ENCODE assay signal across 11 mouse cellular contexts in the genomic region with DNA sequence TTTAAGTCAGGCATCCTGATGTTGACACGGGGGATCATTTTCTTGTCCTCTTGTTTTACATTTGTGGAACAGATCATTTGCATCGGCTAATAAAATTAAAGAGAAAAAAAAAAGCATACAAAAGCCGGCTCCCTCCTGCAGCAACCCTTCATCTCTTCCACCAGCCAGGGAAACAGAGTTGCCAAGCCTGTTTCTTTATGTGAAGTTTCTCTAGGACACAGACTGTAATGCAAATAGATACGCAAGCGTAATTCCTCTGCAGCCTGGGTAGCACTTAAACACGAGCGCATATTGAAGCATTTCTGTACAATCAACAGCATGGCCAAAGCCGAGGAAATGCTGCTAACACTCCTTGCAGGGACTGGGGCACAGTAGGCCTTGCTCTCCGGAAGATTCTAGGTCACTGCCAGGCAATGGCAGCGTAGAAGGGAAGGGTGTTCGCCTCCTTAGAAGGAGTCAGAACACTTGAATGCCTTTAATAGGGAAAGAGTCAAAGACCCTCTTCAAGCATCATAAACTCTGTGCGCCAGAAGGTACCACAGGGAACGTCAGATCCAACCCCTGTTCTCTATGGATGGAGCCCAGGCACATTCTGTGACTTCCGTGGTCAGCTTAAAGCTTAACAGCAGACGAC.
DNase-seq lines count a peak whose midpoint lies in the region; ATAC-seq lines count a peak whose summit lies in the region.
"Had no signal": no experiment of that assay in that cellular context is flagged by ENCODE, and none has a peak within 500 bp of the region (broad histone marks: within the 10 kb centered on the region; RNA-seq: fewer than 3 reads in every experiment).

No protein-coding gene starts in this region.

- DNase-seq in heart, postnatal 25 days (ENCODE audit: low spot score), result no peak
- peak; percentile 24 for DNase-seq in embryonic facial prominence, embryonic 10.5 days (ENCODE audit: low spot score)
- no peak for DNase-seq in spleen, postnatal 36 days (ENCODE audit: low spot score in 2 of 2)
- no peak for DNase-seq in urinary bladder, postnatal 4 days (ENCODE audit: low spot score in 2 of 2)
- DNase-seq: thymus, postnatal 4 days had no signal

- no peak overlapping the region for H3K4me3 ChIP-seq in heart, embryonic 16.5 days (ENCODE audit: low read length)
- H3K4me3 ChIP-seq in embryonic facial prominence, embryonic 10.5 days, result no peak overlapping the region
- no peak overlapping the region for H3K4me3 ChIP-seq in forebrain, embryonic 15.5 days
- no peak overlapping the region for H3K4me3 ChIP-seq in midbrain, embryonic 12.5 days
- no peak overlapping the region for H3K4me3 ChIP-seq in intestine, embryonic 16.5 days (ENCODE audit: low read length)
- H3K4me3 ChIP-seq: embryonic facial prominence, embryonic 12.5 days had no signal

- H3K4me1 ChIP-seq in heart, embryonic 16.5 days (ENCODE audit: control insufficient read depth, insufficient read depth, low read length), result peaks cover 5% of the 10 kb centered on the region; the same call in 1 of the 2 replicates
- peaks cover 35% of the 10 kb centered on the region for H3K4me1 ChIP-seq in embryonic facial prominence, embryonic 10.5 days
- peaks cover 26% of the 10 kb centered on the region for H3K4me1 ChIP-seq in forebrain, embryonic 15.5 days
- peaks cover 32% of the 10 kb centered on the region for H3K4me1 ChIP-seq in midbrain, embryonic 12.5 days
- peaks cover 4% of the 10 kb centered on the region; the same call in 1 of the 2 replicates for H3K4me1 ChIP-seq in intestine, embryonic 16.5 days (ENCODE audit: control insufficient read depth, insufficient read depth, low read length)

- no peaks in the 10 kb centered on the region for H3K9me3 ChIP-seq in heart, embryonic 16.5 days (replicated peaks; ENCODE audit: control insufficient read depth, low read length)
- no peaks in the 10 kb centered on the region for H3K9me3 ChIP-seq in embryonic facial prominence, embryonic 10.5 days
- H3K9me3 ChIP-seq in forebrain, embryonic 15.5 days, result no peaks in the 10 kb centered on the region
- no peaks in the 10 kb centered on the region for H3K9me3 ChIP-seq in midbrain, embryonic 12.5 days
- no peaks in the 10 kb centered on the region; the same call in 1 of the 2 replicates for H3K9me3 ChIP-seq in intestine, embryonic 16.5 days (ENCODE audit: control insufficient read depth, low read length)
- H3K9me3 ChIP-seq: embryonic facial prominence, embryonic 12.5 days had no signal

- intact Hi-C loops in heart, postnatal 25 days (cut with DNase I), result no loop called here

- H3K27ac ChIP-seq in heart, embryonic 16.5 days (ENCODE audit: low read length), result no peak overlapping the region
- H3K27ac ChIP-seq in embryonic facial prominence, embryonic 10.5 days (replicated peaks), result peak overlapping the region; percentile 48; the same call in 1 of the 2 replicates
- peak overlapping the region; percentile 44; the same call in 1 of the 2 replicates for H3K27ac ChIP-seq in forebrain, embryonic 15.5 days (replicated peaks)
- H3K27ac ChIP-seq in midbrain, embryonic 12.5 days (replicated peaks), result peak overlapping the region; percentile 52
- no peak overlapping the region for H3K27ac ChIP-seq in intestine, embryonic 16.5 days (ENCODE audit: low read length)
- H3K27ac ChIP-seq: embryonic facial prominence, embryonic 12.5 days had no signal

- WGBS in heart, embryonic 16.5 days, result 61% methylated on average over 15 of the region's 15 CpGs
- 38% methylated on average over 15 of the region's 15 CpGs for WGBS in embryonic facial prominence, embryonic 10.5 days
- 27% methylated on average over 15 of the region's 15 CpGs for WGBS in forebrain, embryonic 15.5 days
- 19% methylated on average over 15 of the region's 15 CpGs for WGBS in midbrain, embryonic 12.5 days
- 46% methylated on average over 15 of the region's 15 CpGs for WGBS in intestine, embryonic 16.5 days

- peak overlapping the region; percentile 14; the same call in 1 of the 2 replicates for H3K4me2 ChIP-seq in heart, embryonic 16.5 days (ENCODE audit: low read depth, low read length)
- 0 out of 2 replicates have a peak overlapping the region, but pooled peaks have one; percentile 0 for H3K4me2 ChIP-seq in forebrain, embryonic 15.5 days (replicated peaks)
- peak overlapping the region; percentile 33 for H3K4me2 ChIP-seq in midbrain, embryonic 12.5 days (replicated peaks)
- no peak overlapping the region for H3K4me2 ChIP-seq in intestine, embryonic 16.5 days (ENCODE audit: low read depth, low read length)
- H3K4me2 ChIP-seq: embryonic facial prominence, embryonic 12.5 days had no signal

- no peaks in the 10 kb centered on the region for H3K27me3 ChIP-seq in heart, embryonic 16.5 days (ENCODE audit: control insufficient read depth, insufficient read depth, low read length)
- H3K27me3 ChIP-seq in embryonic facial prominence, embryonic 10.5 days (replicated peaks; ENCODE audit: low read depth, poor library complexity, severe bottlenecking), result peaks cover 14% of the 10 kb centered on the region; the same call in 1 of the 2 replicates
- H3K27me3 ChIP-seq in forebrain, embryonic 15.5 days, result no peaks in the 10 kb centered on the region
- peaks cover 41% of the 10 kb centered on the region for H3K27me3 ChIP-seq in midbrain, embryonic 12.5 days
- H3K27me3 ChIP-seq in intestine, embryonic 16.5 days (replicated peaks; ENCODE audit: control insufficient read depth, insufficient read depth, low read length), result no peaks in the 10 kb centered on the region
- H3K27me3 ChIP-seq: CH12.LX had no signal

- no peak overlapping the region for H3K9ac ChIP-seq in heart, embryonic 16.5 days (ENCODE audit: low read length)
- no peak overlapping the region for H3K9ac ChIP-seq in forebrain, embryonic 15.5 days (replicated peaks)
- H3K9ac ChIP-seq in midbrain, embryonic 12.5 days (replicated peaks), result no peak overlapping the region
- no peak overlapping the region for H3K9ac ChIP-seq in intestine, embryonic 16.5 days (ENCODE audit: low read depth, low read length)
- H3K9ac ChIP-seq: embryonic facial prominence, embryonic 12.5 days had no signal

- H3K36me3 ChIP-seq in heart, embryonic 16.5 days (ENCODE audit: control insufficient read depth, insufficient read depth), result no peaks in the 10 kb centered on the region
- H3K36me3 ChIP-seq in embryonic facial prominence, embryonic 10.5 days (replicated peaks), result no peaks in the 10 kb centered on the region
- H3K36me3 ChIP-seq in forebrain, embryonic 15.5 days, result no peaks in the 10 kb centered on the region
- no peaks in the 10 kb centered on the region for H3K36me3 ChIP-seq in midbrain, embryonic 12.5 days
- H3K36me3 ChIP-seq in intestine, embryonic 16.5 days (ENCODE audit: control insufficient read depth, insufficient read depth, low read length), result no peaks in the 10 kb centered on the region
- H3K36me3 ChIP-seq: embryonic facial prominence, embryonic 12.5 days had no signal

- ATAC-seq in heart, embryonic 16.5 days (replicated peaks; ENCODE audit: extremely low read depth, insufficient read depth, low FRiP score), result no peak
- ATAC-seq in forebrain, embryonic 15.5 days (replicated peaks), result 0 out of 2 replicates have a peak, but pooled peaks have one; percentile 18
- peak; percentile 7; the same call in 1 of the 2 replicates for ATAC-seq in midbrain, embryonic 12.5 days (ENCODE audit: low FRiP score, low read depth)
- ATAC-seq in intestine, embryonic 16.5 days, result no peak

Comparison
In these comparisons a context has a peak if more than half of its experiments do, and no peak if none do; other contexts are left out.
1. ATAC-seq: peak in forebrain, embryonic 15.5 days (single experiment) and midbrain, embryonic 12.5 days (single experiment); none in heart, embryonic 16.5 days (single experiment) and intestine, embryonic 16.5 days (single experiment).
2. H3K27ac ChIP-seq: peak in embryonic facial prominence, embryonic 10.5 days (single experiment), forebrain, embryonic 15.5 days (single experiment) and midbrain, embryonic 12.5 days (single experiment); none in heart, embryonic 16.5 days (single experiment) and intestine, embryonic 16.5 days (single experiment).